Mouse (Mus musculus): ENCODE results near the gene Ss18l2. TPM values are rescaled to one million over a fixed set of nuclear protein-coding genes. Genes with fewer than 3 reads are reported as not detected.

Gene Ss18l2
- polyA plus RNA-seq, 1 experiment from 2014 or later, result 194 TPM

- ATAC-seq (replicated peaks; ENCODE audit: low FRiP score, low read depth), result no peak
- WGBS, result 64% methylated on average over 12 of the region's 12 CpGs
These were observed 15.4 kb upstream of the Ss18l2 start for GRCm38 (mm10) chr9:121694736-121695135.

DNA sequence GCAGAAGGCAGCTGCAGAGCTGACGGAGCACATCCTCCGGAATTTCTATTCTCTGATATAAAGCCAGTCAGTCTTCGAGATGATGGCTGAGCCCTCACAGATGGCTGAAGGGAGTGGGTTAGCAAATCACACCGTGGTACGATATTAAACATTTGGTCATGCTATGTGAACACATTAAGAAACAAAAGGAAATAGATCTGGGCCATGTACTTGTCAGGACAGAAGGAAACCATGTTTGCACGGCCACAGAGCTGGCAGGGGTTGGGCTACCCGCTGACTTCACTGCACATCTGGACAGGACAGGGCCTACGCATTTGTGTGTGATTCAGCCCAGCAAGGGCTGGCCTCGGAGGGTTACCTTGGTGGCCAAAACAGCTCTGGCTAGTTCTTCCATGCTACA, 13.5 kb upstream of the Ss18l2 start:
- Histone ChIP-seq H3K9ac (ENCODE audit: low read depth, low read length) (no peak overlapping the region), H3K36me3 (ENCODE audit: insufficient read depth, low read length) (0 out of 2 replicates have a peak, but pooled peaks cover 2% of the 10 kb centered on the region), H3K27me3 (ENCODE audit: insufficient read depth, low read length) (no peaks in the 10 kb centered on the region), H3K4me1 (replicated peaks; ENCODE audit: insufficient read depth, low read length) (no peaks in the 10 kb centered on the region), H3K4me3 (replicated peaks; ENCODE audit: low read depth, low read length) (no peak overlapping the region), H3K27ac (no peak overlapping the region), H3K4me2 (ENCODE audit: low read length) (no peak overlapping the region), H3K9me3 (replicated peaks; ENCODE audit: low read length) (no peaks in the 10 kb centered on the region)
- DNase-seq (ENCODE audit: low spot score), result no peak
- no peak for TF ChIP-seq CTCF (IDR thresholded peaks at IDR 0.05; ENCODE audit: low read depth)
- ATAC-seq (replicated peaks; ENCODE audit: low FRiP score, low read depth), result peak; percentile 7; the same call in 1 of the 2 replicates
- 87% methylated on average over 9 of the region's 9 CpGs for WGBS

More at GRCm38 (mm10) chr9:121694736-121695135, 15.4 kb upstream of the Ss18l2 start:
- no peak overlapping the region for H3K9ac ChIP-seq (ENCODE audit: low read depth, low read length)
- no peak for DNase-seq (ENCODE audit: low spot score)
- H3K4me2 ChIP-seq (ENCODE audit: low read length), result no peak overlapping the region
- H3K9me3 ChIP-seq (replicated peaks; ENCODE audit: low read length), result no peaks in the 10 kb centered on the region
- H3K36me3 ChIP-seq (ENCODE audit: insufficient read depth, low read length), result 0 out of 2 replicates have a peak, but pooled peaks cover 2% of the 10 kb centered on the region
- H3K27me3 ChIP-seq (ENCODE audit: insufficient read depth, low read length), result no peaks in the 10 kb centered on the region
- no peak overlapping the region for H3K27ac ChIP-seq
- H3K4me3 ChIP-seq (replicated peaks; ENCODE audit: low read depth, low read length), result no peak overlapping the region
- H3K4me1 ChIP-seq (replicated peaks; ENCODE audit: insufficient read depth, low read length), result no peaks in the 10 kb centered on the region
- TF ChIP-seq CTCF (IDR thresholded peaks at IDR 0.05; ENCODE audit: low read depth), result no peak

- Histone ChIP-seq H3K9ac (ENCODE audit: low read depth, low read length) (no peak overlapping the region), H3K9me3 (replicated peaks; ENCODE audit: low read length) (no peaks in the 10 kb centered on the region), H3K4me1 (replicated peaks; ENCODE audit: insufficient read depth, low read length) (no peaks in the 10 kb centered on the region), H3K4me3 (replicated peaks; ENCODE audit: low read depth, low read length) (no peak overlapping the region), H3K27me3 (ENCODE audit: insufficient read depth, low read length) (no peaks in the 10 kb centered on the region), H3K36me3 (ENCODE audit: insufficient read depth, low read length) (0 out of 2 replicates have a peak, but pooled peaks cover 2% of the 10 kb centered on the region), H3K27ac (no peak overlapping the region), H3K4me2 (ENCODE audit: low read length) (no peak overlapping the region)
- ATAC-seq (replicated peaks; ENCODE audit: low FRiP score, low read depth), result peak; percentile 68
- TF ChIP-seq CTCF (IDR thresholded peaks at IDR 0.05; ENCODE audit: low read depth), result peak; percentile 100
- WGBS, result 95% methylated on average over 1 of the region's 1 CpGs
- peak; percentile 52 for DNase-seq (ENCODE audit: low spot score)
These were observed 12.7 kb upstream of the Ss18l2 start for GRCm38 (mm10) chr9:121697150-121698049.

DNA sequence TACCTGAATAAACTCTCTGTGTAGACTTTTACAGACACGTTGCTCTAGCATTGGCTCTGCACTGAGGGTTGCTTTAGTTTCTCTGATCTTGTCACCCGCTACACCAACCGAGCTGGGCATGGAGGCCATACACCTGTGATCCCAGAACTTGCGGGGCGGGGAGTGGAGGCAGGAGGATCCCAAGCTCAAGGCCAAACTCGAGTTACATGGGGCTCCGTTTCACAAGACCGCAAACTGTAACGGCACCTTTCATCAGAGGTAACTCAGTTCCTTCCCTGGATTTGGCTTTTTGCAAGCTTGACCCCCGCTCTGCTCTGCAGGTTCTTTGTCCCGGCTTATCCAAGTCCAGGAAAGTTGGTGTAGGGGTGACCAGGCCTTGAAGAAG, 5.9 kb upstream of the Ss18l2 start:
- WGBS, result 19% methylated on average over 11 of the region's 11 CpGs
- TF ChIP-seq CTCF (IDR thresholded peaks at IDR 0.05; ENCODE audit: low read depth), result no peak
- Histone ChIP-seq H3K36me3 (ENCODE audit: insufficient read depth, low read length) (no peaks in the 10 kb centered on the region), H3K27me3 (ENCODE audit: insufficient read depth, low read length) (no peaks in the 10 kb centered on the region), H3K27ac (peak overlapping the region; percentile 71), H3K4me3 (replicated peaks; ENCODE audit: low read depth, low read length) (peak overlapping the region; percentile 87), H3K9me3 (replicated peaks; ENCODE audit: low read length) (no peaks in the 10 kb centered on the region), H3K4me1 (replicated peaks; ENCODE audit: insufficient read depth, low read length) (peaks cover 8% of the 10 kb centered on the region; the same call in 1 of the 2 replicates), H3K4me2 (ENCODE audit: low read length) (peak overlapping the region; percentile 72), H3K9ac (ENCODE audit: low read depth, low read length) (peak overlapping the region; percentile 64)
- DNase-seq (ENCODE audit: low spot score), result no peak
- no peak for ATAC-seq (replicated peaks; ENCODE audit: low FRiP score, low read depth)

- H3K9me3 ChIP-seq (replicated peaks; ENCODE audit: low read length), result no peaks in the 10 kb centered on the region
- no peak for TF ChIP-seq CTCF (IDR thresholded peaks at IDR 0.05; ENCODE audit: low read depth)
- H3K4me3 ChIP-seq (replicated peaks; ENCODE audit: low read depth, low read length), result peak within 1 kb of the TSS; percentile 87
- peak within 1 kb of the TSS; percentile 64 for H3K9ac ChIP-seq (ENCODE audit: low read depth, low read length)
- ATAC-seq (replicated peaks; ENCODE audit: low FRiP score, low read depth) (peak; percentile 96), DNase-seq (ENCODE audit: low spot score) (peak; percentile 96)
- H3K4me1 ChIP-seq (replicated peaks; ENCODE audit: insufficient read depth, low read length), result peaks cover 8% of the 10 kb centered on the region; the same call in 1 of the 2 replicates
- peak within 1 kb of the TSS; percentile 72 for H3K4me2 ChIP-seq (ENCODE audit: low read length)
- H3K36me3 ChIP-seq (ENCODE audit: insufficient read depth, low read length), result no peaks in the 10 kb centered on the region
- H3K27ac ChIP-seq, result peak within 1 kb of the TSS; percentile 71
- under 1% methylated on average over 67 of the region's 69 CpGs for WGBS
- H3K27me3 ChIP-seq (ENCODE audit: insufficient read depth, low read length), result no peaks in the 10 kb centered on the region
These were observed 5.2 kb upstream of the Ss18l2 start, which contains the start of gene Sec22c for GRCm38 (mm10) chr9:121704646-121705625. TSS of gene Sec22c (minus strand) at chr9:121705490.
